Mouse (Mus musculus) hindbrain, embryonic 13.5 days (tissue): ENCODE results near the gene Mpv17l2. TPM values are rescaled to one million over a fixed set of nuclear protein-coding genes. Genes with fewer than 3 reads are reported as not detected.

Experiments used
- ATAC-seq: fragments of 200-750 bp; cut with Nextera tagmentation; 2 replicates; pipeline ENCODE4 v1.8.0; 2017; ENCODE audit warnings: moderate TSS enrichment; ENCODE audit not compliant: low FRiP score
- H3K27ac ChIP-seq: fragments of 300-500 bp; sonication (generic); 2 replicates; pipeline ENCODE4 v1.5.1; 2015; ENCODE audit warnings: inconsistent platforms, mild to moderate bottlenecking, moderate library complexity
- H3K27me3 ChIP-seq: fragments of 300-500 bp; sonication (generic); 2 replicates; pipeline ENCODE4 v1.6.1; 2015; ENCODE audit warnings: mild to moderate bottlenecking, inconsistent platforms
- H3K36me3 ChIP-seq: fragments of 300-500 bp; sonication (generic); 2 replicates; pipeline ENCODE4 v1.6.1; 2015; ENCODE audit warnings: mild to moderate bottlenecking, inconsistent platforms
- H3K4me1 ChIP-seq: fragments of 300-500 bp; sonication (generic); replicated peaks from 2 replicates; pipeline ENCODE4 v1.6.1; 2015; ENCODE audit warnings: inconsistent platforms
- H3K4me2 ChIP-seq: fragments of 300-500 bp; sonication (generic); 2 replicates; pipeline ENCODE4 v1.6.1; 2015; ENCODE audit warnings: inconsistent platforms, mild to moderate bottlenecking, moderate library complexity
- H3K4me3 ChIP-seq: fragments of 300-500 bp; sonication (generic); 2 replicates; pipeline ENCODE4 v1.5.1; 2015; ENCODE audit warnings: mild to moderate bottlenecking, inconsistent platforms
- H3K9ac ChIP-seq: fragments of 300-500 bp; sonication (generic); 2 replicates; pipeline ENCODE4 v1.6.1; 2015; ENCODE audit warnings: mild to moderate bottlenecking, inconsistent platforms
- H3K9me3 ChIP-seq: fragments of 300-500 bp; sonication (generic); 2 replicates; pipeline ENCODE4 v1.6.1; 2016; ENCODE audit warnings: inconsistent platforms
- WGBS: fragments of 180-500 bp; shearing (Covaris S2); methylation state at CpG from one replicate; pipeline ENCODE4 v1.1.7; 2015; 5-methylcytosine and 5-hydroxymethylcytosine counted together
- polyA plus RNA-seq: library from polyadenylated mRNA; unstranded; fragments of >200 nt; fragmentation: Nextera tagmentation; extraction: Ambion mirVana; gene quantifications from 2 replicates; pipeline ENCODE4 v1.2.1, GENCODE M21; 2015

The Mpv17l2 gene
- polyA plus RNA-seq, 1 experiment from 2014 or later: 44.5 TPM

DNA sequence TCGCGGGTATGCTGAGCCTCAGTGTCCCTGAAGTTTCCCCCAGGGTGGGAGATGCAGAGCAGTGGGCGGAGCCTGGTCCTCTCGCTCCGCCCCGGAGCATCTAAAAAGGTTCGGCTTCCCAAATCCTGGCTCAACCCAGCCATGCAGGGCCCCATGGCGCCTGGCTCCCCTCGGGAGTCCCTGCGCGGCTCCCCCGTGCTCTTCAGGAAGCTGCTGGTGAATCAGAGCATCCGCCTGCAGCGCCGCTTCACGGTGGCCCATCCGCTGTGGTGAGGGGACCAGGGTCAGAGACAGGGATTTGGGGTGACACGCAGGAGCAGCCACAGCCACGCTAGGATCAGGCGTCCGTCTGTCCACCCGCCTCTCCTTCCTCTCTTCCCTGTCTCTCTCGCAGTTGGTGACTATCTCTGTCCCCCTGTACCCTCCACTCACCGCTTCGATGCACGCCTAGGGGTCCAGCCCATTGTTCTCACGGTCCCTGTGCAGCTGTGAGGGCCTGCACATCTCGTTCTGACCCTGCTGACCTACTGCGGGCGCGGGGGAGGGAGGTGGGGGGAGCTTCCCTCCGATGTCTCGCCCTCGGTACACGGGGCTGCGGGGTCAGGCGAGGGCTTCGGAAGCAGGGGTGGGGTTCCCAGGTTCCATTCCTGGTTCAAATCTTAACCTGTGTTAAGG is 17.6 kb downstream of the Mpv17l2 start:
- Histone ChIP-seq H3K36me3 (no peaks in the 10 kb centered on the region), H3K27ac (no peak overlapping the region), H3K27me3 (peaks cover 85% of the 10 kb centered on the region), H3K4me3 (peak overlapping the region; percentile 34), H3K9me3 (no peaks in the 10 kb centered on the region), H3K9ac (peak overlapping the region; percentile 65), H3K4me1 (peaks cover 17% of the 10 kb centered on the region), H3K4me2 (peak overlapping the region; percentile 52)
- WGBS: 3% methylated on average over 38 of the region's 38 CpGs
- no peak for ATAC-seq

DNA sequence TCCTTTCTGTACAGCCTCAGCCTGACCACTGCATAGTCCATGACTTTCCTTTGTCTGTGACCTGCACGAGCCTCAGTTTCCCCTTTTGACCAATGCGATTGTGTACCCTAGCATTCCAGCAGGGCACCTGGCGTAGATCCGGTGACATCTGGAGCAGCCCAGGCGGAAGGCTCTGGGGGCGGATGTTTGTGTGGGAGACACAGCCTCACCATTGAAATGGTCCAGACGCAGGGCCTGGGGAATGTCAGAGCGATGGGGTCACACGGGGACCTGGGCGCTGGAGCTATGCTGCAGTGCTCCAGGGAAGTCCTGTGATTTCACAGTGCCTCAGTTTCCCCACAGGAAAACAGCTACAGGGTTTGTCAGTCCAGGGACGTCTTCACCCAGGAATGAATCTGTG is 18.6 kb downstream of the Mpv17l2 start:
- no peaks in the 10 kb centered on the region for H3K9me3 ChIP-seq
- no peaks in the 10 kb centered on the region for H3K36me3 ChIP-seq
- no peak overlapping the region for H3K4me2 ChIP-seq
- H3K4me3 ChIP-seq: no peak overlapping the region
- peaks cover 17% of the 10 kb centered on the region for H3K4me1 ChIP-seq
- H3K27ac ChIP-seq: no peak overlapping the region
- H3K9ac ChIP-seq: no peak overlapping the region
- WGBS: 70% methylated on average over 11 of the region's 11 CpGs
- ATAC-seq: no peak
- H3K27me3 ChIP-seq: peaks cover 78% of the 10 kb centered on the region

DNA sequence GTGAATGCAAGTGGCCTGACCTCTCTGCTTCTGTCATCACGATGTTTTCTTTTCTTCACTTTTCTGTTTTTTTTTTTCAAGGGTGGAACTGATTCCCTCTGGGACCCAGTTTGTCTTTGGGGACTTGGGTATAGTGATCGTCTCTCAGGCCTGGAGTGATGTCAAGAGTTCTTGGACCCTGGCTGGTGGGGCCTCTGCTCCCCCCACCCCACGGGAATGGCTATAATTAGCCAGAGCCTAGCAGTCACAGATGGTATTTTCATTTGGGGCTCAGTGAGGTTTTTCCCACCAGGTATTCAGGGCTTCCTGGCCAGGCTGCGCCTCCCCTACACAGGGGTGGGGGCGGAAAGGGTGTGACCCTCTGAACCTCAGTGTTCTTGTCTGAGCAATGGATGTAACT is 19.1 kb downstream of the Mpv17l2 start:
- Histone ChIP-seq H3K27ac (no peak overlapping the region), H3K4me1 (peaks cover 17% of the 10 kb centered on the region), H3K9ac (no peak overlapping the region), H3K4me2 (no peak overlapping the region), H3K4me3 (no peak overlapping the region), H3K36me3 (no peaks in the 10 kb centered on the region), H3K9me3 (no peaks in the 10 kb centered on the region), H3K27me3 (peaks cover 73% of the 10 kb centered on the region)
- ATAC-seq: no peak
- WGBS: 64% methylated on average over 5 of the region's 5 CpGs

GRCm38 (mm10) chr8:70738211-70738610 is 22.5 kb downstream of the Mpv17l2 start:
- no peak overlapping the region for H3K4me2 ChIP-seq
- whole genome bisulfite sequencing: 61% methylated on average over 3 of the region's 3 CpGs
- no peaks in the 10 kb centered on the region for H3K36me3 ChIP-seq
- H3K27me3 ChIP-seq: peaks cover 46% of the 10 kb centered on the region
- no peak overlapping the region for H3K9ac ChIP-seq
- no peaks in the 10 kb centered on the region for H3K9me3 ChIP-seq
- peaks cover 5% of the 10 kb centered on the region for H3K4me1 ChIP-seq
- ATAC-seq: no peak
- H3K4me3 ChIP-seq: no peak overlapping the region
- H3K27ac ChIP-seq: no peak overlapping the region

DNA sequence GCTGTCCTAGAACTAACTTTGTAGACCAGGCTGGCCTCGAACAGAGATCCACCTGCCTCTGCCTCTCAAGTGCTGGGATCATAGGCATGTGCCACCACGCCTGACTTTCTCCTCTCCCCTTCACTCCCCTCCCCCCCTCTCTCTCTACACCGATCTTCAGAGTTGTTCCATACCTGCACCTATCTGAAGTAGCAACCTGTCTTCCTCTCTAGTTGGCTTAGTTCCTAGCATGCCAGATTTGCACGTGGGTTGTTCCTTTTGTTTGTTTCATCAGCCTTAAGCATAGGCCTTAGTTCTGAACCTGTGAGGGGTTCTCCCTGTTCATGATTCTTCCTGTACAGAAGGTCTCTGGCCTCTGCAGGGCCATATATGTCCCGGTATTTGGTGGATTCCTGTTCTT is 23.0 kb downstream of the Mpv17l2 start:
- Histone ChIP-seq H3K9ac (no peak overlapping the region), H3K36me3 (no peaks in the 10 kb centered on the region), H3K4me3 (no peak overlapping the region), H3K27me3 (peaks cover 46% of the 10 kb centered on the region), H3K27ac (no peak overlapping the region), H3K4me2 (no peak overlapping the region), H3K4me1 (peaks cover under 1% of the 10 kb centered on the region; the same call in 1 of the 2 replicates), H3K9me3 (no peaks in the 10 kb centered on the region)
- whole genome bisulfite sequencing: 72% methylated on average over 5 of the region's 5 CpGs
- no peak for ATAC-seq

DNA sequence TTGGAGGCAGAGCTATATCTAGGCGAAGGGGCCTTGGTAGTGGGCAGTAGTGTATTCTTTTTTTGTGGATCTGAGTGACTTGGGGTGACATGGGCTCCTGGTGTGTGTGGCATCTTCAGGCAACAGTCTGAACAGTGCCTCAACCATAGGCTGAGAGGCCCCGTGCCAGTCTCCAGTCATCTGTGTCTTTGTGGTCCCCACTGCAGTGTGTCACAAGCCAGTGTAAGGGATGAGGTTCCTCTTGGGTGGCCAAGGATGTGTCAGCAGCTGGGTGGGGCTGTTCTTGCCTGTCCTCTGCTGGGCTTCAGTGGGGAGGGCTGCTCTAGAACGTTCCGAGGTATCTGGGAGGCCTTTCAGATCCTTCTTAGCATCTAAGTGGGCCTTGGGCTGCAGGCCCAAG is 29.8 kb downstream of the Mpv17l2 start:
- Histone ChIP-seq H3K27me3 (peaks cover 77% of the 10 kb centered on the region), H3K9me3 (no peaks in the 10 kb centered on the region), H3K9ac (no peak overlapping the region), H3K27ac (no peak overlapping the region), H3K4me3 (no peak overlapping the region), H3K4me1 (peaks cover 6% of the 10 kb centered on the region), H3K36me3 (no peaks in the 10 kb centered on the region), H3K4me2 (no peak overlapping the region)
- no peak for ATAC-seq
- 95% methylated on average over 4 of the region's 4 CpGs for WGBS

DNA sequence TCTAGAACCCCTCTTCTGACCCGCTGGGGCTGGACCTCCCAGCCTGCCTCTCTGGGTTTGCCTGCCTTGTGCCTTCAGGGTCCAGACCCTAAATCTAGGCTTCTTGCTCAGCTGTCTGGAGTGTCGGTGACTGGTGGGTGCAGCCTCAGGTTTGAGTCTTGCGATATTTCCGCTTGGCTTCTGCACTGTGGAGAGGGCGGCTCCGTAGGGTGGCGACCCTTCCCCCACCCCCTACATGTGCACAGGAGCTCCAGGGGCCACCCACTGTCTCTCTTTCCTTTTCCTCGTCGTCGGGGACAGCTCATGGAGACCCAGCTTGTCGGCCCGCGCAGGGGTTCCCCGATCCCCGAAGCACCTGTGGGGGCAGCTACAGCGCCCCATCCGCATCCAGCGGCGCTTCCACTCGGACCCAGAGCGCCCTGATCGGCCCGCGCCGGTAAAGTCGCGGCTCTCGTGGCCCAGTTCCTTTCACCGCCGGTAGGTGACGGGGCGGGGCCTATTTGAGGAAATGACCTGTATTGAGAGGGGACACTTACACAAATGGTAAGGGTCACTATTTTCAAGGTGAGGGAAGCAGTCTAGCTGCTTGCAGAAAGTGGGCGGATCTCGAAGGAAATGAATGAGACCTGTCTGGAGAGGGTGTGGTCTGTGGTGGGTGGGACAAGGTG is 30.8 kb downstream of the Mpv17l2 start:
- no peak overlapping the region for H3K27ac ChIP-seq
- H3K36me3 ChIP-seq: no peaks in the 10 kb centered on the region
- peaks cover 78% of the 10 kb centered on the region for H3K27me3 ChIP-seq
- H3K4me1 ChIP-seq: peaks cover 6% of the 10 kb centered on the region
- no peaks in the 10 kb centered on the region for H3K9me3 ChIP-seq
- WGBS: 7% methylated on average over 34 of the region's 34 CpGs
- peak overlapping the region; percentile 47 for H3K4me2 ChIP-seq
- H3K9ac ChIP-seq: peak overlapping the region; percentile 43; the same call in 1 of the 2 replicates
- peak; percentile 30; the same call in 1 of the 2 replicates for ATAC-seq
- H3K4me3 ChIP-seq: peak overlapping the region; percentile 26

- Histone ChIP-seq H3K4me1 (peaks cover 6% of the 10 kb centered on the region), H3K27me3 (peaks cover 59% of the 10 kb centered on the region), H3K4me2 (no peak overlapping the region), H3K9me3 (no peaks in the 10 kb centered on the region), H3K4me3 (no peak overlapping the region), H3K36me3 (no peaks in the 10 kb centered on the region), H3K27ac (no peak overlapping the region), H3K9ac (no peak overlapping the region)
- ATAC-seq: no peak
- 51% methylated on average over 11 of the region's 11 CpGs for WGBS
Observed at GRCm38 (mm10) chr8:70726721-70727120, 34.0 kb downstream of the Mpv17l2 start.

- peaks cover 52% of the 10 kb centered on the region for H3K27me3 ChIP-seq
- WGBS: 32% methylated on average over 14 of the region's 14 CpGs
- H3K9me3 ChIP-seq: no peaks in the 10 kb centered on the region
- no peak overlapping the region for H3K9ac ChIP-seq
- H3K4me1 ChIP-seq: peaks cover 6% of the 10 kb centered on the region
- no peaks in the 10 kb centered on the region for H3K36me3 ChIP-seq
- no peak overlapping the region for H3K4me2 ChIP-seq
- no peak for ATAC-seq
- H3K27ac ChIP-seq: no peak overlapping the region
- H3K4me3 ChIP-seq: no peak overlapping the region
Observed at GRCm38 (mm10) chr8:70725792-70726447, 34.8 kb downstream of the Mpv17l2 start.

DNA sequence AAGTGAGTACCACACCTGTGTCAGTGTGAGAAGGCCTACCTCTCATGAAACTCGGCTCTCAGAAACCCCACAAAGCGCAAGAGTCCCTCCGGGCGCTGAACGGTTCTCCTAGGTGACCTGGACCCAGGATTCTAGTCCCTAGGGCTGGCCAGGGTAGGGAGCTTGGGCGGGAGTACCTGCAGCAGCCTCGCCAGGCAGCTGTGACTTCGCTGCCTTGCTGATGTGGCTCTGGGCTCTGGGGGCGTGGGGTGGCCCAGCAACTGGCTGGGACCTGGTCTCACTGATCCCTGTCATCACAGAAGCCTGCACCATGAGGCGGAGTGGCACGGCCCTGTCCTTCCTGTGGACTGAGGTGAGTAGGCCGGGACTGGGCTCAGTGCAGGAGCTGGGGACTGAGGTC is 36.5 kb downstream of the Mpv17l2 start:
- no peaks in the 10 kb centered on the region for H3K36me3 ChIP-seq
- no peak overlapping the region for H3K4me3 ChIP-seq
- no peak overlapping the region for H3K4me2 ChIP-seq
- no peak overlapping the region for H3K27ac ChIP-seq
- ATAC-seq: no peak
- 0 out of 2 replicates have a peak overlapping the region, but pooled peaks have one; percentile 35 for H3K9ac ChIP-seq
- H3K4me1 ChIP-seq: no peaks in the 10 kb centered on the region
- peaks cover 42% of the 10 kb centered on the region for H3K27me3 ChIP-seq
- H3K9me3 ChIP-seq: no peaks in the 10 kb centered on the region
- WGBS: 83% methylated on average over 12 of the region's 12 CpGs

DNA sequence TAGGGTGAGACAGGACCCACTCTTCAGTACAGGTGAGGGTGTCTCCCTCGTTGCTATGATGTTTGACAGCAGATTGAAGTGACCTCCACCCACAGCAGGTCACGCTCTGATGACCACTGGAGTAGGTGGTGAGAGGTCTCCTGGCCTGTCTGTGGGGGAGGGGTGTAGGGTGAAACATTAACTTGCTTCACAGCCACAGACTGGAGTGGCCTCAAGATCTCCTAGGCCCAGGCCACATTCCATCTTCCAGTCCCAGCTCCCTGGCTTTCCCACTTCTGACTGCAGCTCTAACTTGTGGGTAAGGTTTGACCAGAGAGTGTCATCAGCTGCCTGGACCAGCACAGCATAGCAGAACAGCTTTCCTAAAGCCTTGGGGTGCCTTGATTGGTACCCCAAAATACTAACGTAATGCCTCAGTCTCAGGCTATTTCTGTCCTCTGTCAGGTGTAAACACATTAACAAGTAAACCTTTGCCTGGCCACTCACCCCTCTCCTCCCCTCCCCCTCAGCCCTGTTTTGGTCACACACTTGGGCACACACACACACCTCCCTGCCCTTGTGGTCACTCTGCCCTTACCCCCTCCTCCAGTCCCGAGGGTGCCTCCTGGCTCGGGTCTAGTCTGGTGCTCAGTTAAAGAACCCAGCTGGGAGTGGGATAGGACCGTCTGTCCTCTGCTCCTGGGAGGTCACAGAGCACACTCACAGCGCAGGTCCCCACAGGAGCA is 37.1 kb downstream of the Mpv17l2 start, which contains the start of gene Pde4c:
TSS of gene Pde4c (plus strand) at position 235 of the 725 bp plus-strand sequence.
- ATAC-seq: no peak
- no peak within 1 kb of the TSS for H3K27ac ChIP-seq
- 55% methylated on average over 7 of the region's 7 CpGs for WGBS

GRCm38 (mm10) chr8:70721601-70722000 is 39.1 kb downstream of the Mpv17l2 start:
- Histone ChIP-seq H3K27ac (no peak overlapping the region), H3K4me1 (0 out of 2 replicates have a peak, but pooled peaks cover 3% of the 10 kb centered on the region), H3K4me3 (no peak overlapping the region), H3K9ac (peak overlapping the region; percentile 19; the same call in 1 of the 2 replicates), H3K4me2 (no peak overlapping the region), H3K9me3 (no peaks in the 10 kb centered on the region), H3K27me3 (peaks cover 34% of the 10 kb centered on the region), H3K36me3 (no peaks in the 10 kb centered on the region)
- WGBS: 86% methylated on average over 8 of the region's 8 CpGs
- ATAC-seq: no peak

More for the DNA sequence above, 37.1 kb downstream of the Mpv17l2 start, which contains the start of gene Pde4c:
- no peak within 1 kb of the TSS for H3K4me3 ChIP-seq
- peaks cover 37% of the 10 kb centered on the region for H3K27me3 ChIP-seq
- H3K4me2 ChIP-seq: no peak within 1 kb of the TSS
- H3K9me3 ChIP-seq: no peaks in the 10 kb centered on the region
- peak within 1 kb of the TSS; percentile 35; the same call in 1 of the 2 replicates for H3K9ac ChIP-seq
- H3K36me3 ChIP-seq: no peaks in the 10 kb centered on the region
- H3K4me1 ChIP-seq: no peaks in the 10 kb centered on the region
